Mouse (Mus musculus): Measurements from ENCODE around the gene Spred2. TPM values are rescaled to one million over a fixed set of nuclear protein-coding genes. Genes with fewer than 3 reads are reported as not detected.

Spred2 gene
- polyA plus RNA-seq, 1 experiment from 2014 or later, result 7.3 TPM

- Histone ChIP-seq H3K27ac (no peak overlapping the region), H3K4me3 (no peak overlapping the region), H3K27me3 (ENCODE audit: poor library complexity, severe bottlenecking) (no peaks in the 10 kb centered on the region), H3K4me1 (peaks cover 40% of the 10 kb centered on the region), H3K9me3 (no peaks in the 10 kb centered on the region), H3K36me3 (replicated peaks) (no peaks in the 10 kb centered on the region; the same call in 1 of the 2 replicates)
- WGBS, result 82% methylated on average over 14 of the region's 15 CpGs
- DNase-seq (ENCODE audit: extremely low spot score, low spot score), result no peak
Measured at GRCm38 (mm10) chr11:19992341-19993281, 68.4 kb downstream of the Spred2 start.

GRCm38 (mm10) chr11:19993753-19994152 is 69.6 kb downstream of the Spred2 start:
- Histone ChIP-seq H3K27me3 (ENCODE audit: poor library complexity, severe bottlenecking) (no peaks in the 10 kb centered on the region), H3K36me3 (replicated peaks) (peaks cover 10% of the 10 kb centered on the region), H3K9me3 (no peaks in the 10 kb centered on the region), H3K4me1 (peaks cover 29% of the 10 kb centered on the region), H3K27ac (no peak overlapping the region), H3K4me3 (no peak overlapping the region)
- WGBS, result 52% methylated on average over 1 of the region's 1 CpGs
- no peak for DNase-seq (ENCODE audit: extremely low spot score, low spot score)

DNA sequence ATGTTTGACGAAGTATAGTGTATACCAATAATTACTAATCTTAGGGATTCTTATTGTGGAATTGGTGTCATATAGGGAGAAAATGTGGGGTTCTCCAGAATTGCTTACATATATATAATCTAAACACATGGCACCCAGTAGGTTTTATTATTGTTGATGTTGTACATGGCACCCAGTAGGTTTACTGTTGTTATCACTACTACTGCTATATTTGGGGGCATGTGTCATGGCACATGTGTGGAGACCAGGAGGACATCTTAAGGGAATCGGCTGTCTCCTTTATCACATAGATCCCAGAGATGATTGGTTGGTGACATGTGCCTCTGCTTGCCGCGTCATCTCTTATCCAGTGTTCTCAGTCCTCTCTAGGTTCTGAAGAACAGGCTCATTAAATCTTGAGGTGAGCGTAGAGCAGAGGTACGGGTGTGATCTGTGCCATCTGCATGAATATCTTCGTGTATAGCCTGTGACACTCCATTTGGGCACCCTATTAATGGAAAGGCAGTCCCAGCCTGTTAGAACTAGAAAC is 70.2 kb downstream of the Spred2 start:
- no peak for DNase-seq (ENCODE audit: extremely low spot score, low spot score)
- no peak overlapping the region for H3K27ac ChIP-seq
- H3K4me3 ChIP-seq, result no peak overlapping the region
- peaks cover 24% of the 10 kb centered on the region for H3K4me1 ChIP-seq
- no peaks in the 10 kb centered on the region for H3K9me3 ChIP-seq
- H3K27me3 ChIP-seq (ENCODE audit: poor library complexity, severe bottlenecking), result no peaks in the 10 kb centered on the region
- whole genome bisulfite sequencing, result 93% methylated on average over 7 of the region's 7 CpGs
- peaks cover 16% of the 10 kb centered on the region for H3K36me3 ChIP-seq (replicated peaks)

DNA sequence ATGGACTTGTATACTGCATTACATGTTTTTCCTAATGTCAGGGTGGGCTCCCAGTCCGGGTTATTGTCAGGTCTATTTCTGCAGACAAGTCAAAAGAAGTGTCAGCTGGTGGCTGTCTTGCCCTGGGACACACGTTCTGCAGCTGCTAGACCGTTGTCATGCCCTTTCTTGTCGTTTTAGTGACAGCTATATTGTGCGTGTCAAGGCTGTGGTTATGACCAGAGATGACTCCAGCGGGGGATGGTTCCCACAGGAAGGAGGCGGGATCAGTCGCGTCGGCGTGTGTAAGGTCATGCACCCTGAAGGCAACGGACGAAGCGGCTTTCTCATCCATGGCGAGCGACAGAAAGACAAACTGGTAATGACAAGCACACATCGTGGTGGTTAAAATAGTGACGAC is 73.8 kb downstream of the Spred2 start:
- Histone ChIP-seq H3K27me3 (ENCODE audit: poor library complexity, severe bottlenecking) (no peaks in the 10 kb centered on the region), H3K27ac (no peak overlapping the region), H3K4me1 (peaks cover 1% of the 10 kb centered on the region), H3K36me3 (replicated peaks) (peaks cover 44% of the 10 kb centered on the region), H3K9me3 (no peaks in the 10 kb centered on the region), H3K4me3 (no peak overlapping the region)
- no peak for DNase-seq (ENCODE audit: extremely low spot score, low spot score)
- 91% methylated on average over 18 of the region's 18 CpGs for WGBS

DNA sequence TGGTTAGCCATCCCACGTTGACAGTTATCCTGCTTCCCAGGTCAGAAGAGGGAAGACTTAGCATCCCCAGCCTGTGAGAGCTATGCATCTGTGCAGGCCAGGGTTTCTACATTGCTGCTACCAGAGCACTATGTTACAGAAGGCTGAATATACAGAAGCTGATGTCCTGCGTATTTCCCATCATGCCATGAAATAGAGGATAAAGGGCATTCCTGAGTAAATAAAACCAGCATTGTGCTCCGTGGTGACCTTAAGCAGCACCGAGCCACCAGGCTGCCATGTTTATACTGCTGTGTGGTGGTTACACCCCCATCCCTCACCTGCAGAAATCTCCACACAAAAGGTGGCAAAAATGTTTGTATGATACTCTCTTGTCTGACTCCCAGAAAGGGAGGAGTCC is 78.7 kb downstream of the Spred2 start:
- no peak overlapping the region for H3K4me3 ChIP-seq
- 91% methylated on average over 4 of the region's 4 CpGs for WGBS
- H3K27ac ChIP-seq, result no peak overlapping the region
- 0 out of 2 replicates have a peak, but pooled peaks cover 2% of the 10 kb centered on the region for H3K4me1 ChIP-seq
- peaks cover 81% of the 10 kb centered on the region for H3K36me3 ChIP-seq (replicated peaks)
- no peak for DNase-seq (ENCODE audit: extremely low spot score, low spot score)
- H3K9me3 ChIP-seq, result no peaks in the 10 kb centered on the region
- no peaks in the 10 kb centered on the region for H3K27me3 ChIP-seq (ENCODE audit: poor library complexity, severe bottlenecking)

DNA sequence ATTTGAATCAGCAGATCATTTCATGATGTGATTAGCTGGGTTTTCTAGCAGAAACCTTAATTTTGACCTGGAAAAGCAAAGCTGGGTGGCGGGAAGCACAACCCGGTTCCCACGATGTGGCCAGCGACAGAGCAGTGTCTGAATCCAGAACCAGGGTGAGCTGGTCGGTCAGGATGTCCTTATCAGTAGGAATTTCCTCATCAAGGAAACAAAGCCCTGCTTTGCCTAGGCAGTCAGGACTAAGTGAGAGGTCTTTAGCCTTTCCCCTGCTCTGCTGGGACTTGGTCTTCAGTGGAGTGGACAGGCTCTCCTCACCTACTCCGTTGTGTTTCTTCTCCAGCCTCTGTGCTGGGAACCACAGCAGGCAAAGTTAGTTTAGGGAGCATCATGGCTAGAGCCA is 83.5 kb downstream of the Spred2 start:
- peaks cover 89% of the 10 kb centered on the region for H3K36me3 ChIP-seq (replicated peaks)
- H3K27me3 ChIP-seq (ENCODE audit: poor library complexity, severe bottlenecking), result no peaks in the 10 kb centered on the region
- no peak for DNase-seq (ENCODE audit: extremely low spot score, low spot score)
- H3K27ac ChIP-seq, result no peak overlapping the region
- no peak overlapping the region for H3K4me3 ChIP-seq
- 0 out of 2 replicates have a peak, but pooled peaks cover 4% of the 10 kb centered on the region for H3K4me1 ChIP-seq
- no peaks in the 10 kb centered on the region for H3K9me3 ChIP-seq
- 85% methylated on average over 6 of the region's 6 CpGs for WGBS

- Histone ChIP-seq H3K9me3 (no peaks in the 10 kb centered on the region), H3K27ac (no peak overlapping the region), H3K36me3 (replicated peaks) (peaks cover 97% of the 10 kb centered on the region), H3K27me3 (ENCODE audit: poor library complexity, severe bottlenecking) (no peaks in the 10 kb centered on the region), H3K4me3 (no peak overlapping the region), H3K4me1 (0 out of 2 replicates have a peak, but pooled peaks cover 4% of the 10 kb centered on the region)
- 91% methylated on average over 16 of the region's 16 CpGs for WGBS
- DNase-seq (ENCODE audit: extremely low spot score, low spot score), result no peak
Measured at GRCm38 (mm10) chr11:20011210-20011978, 87.2 kb downstream of the Spred2 start.

- DNase-seq (ENCODE audit: extremely low spot score, low spot score), result no peak
- Histone ChIP-seq H3K4me3 (no peak overlapping the region), H3K4me1 (no peaks in the 10 kb centered on the region), H3K27me3 (ENCODE audit: poor library complexity, severe bottlenecking) (no peaks in the 10 kb centered on the region), H3K9me3 (peaks cover 5% of the 10 kb centered on the region; the same call in 1 of the 2 replicates), H3K27ac (no peak overlapping the region), H3K36me3 (replicated peaks) (peaks cover 97% of the 10 kb centered on the region)
- 92% methylated on average over 3 of the region's 3 CpGs for WGBS
Measured at GRCm38 (mm10) chr11:20013366-20013765, 89.2 kb downstream of the Spred2 start.

DNA sequence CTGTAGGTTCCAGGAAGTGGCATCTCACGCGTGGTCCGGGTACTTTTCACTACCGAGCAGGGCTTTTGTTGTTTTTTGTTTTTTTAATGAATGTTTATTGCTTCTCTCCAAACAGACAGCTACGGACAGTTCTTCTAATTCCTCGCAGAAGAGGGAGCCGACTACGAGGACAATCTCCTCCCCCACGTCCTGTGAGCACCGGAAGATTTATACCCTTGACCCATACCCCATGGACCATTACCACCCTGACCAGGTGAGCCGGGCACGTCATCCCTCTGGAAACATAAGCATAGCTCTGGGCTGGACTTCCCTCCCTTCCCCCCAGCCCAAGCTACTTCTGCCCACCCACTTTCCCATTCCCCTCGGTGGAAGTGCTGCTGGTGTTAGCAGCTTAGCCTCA is 93.8 kb downstream of the Spred2 start:
- no peak overlapping the region for H3K27ac ChIP-seq
- H3K27me3 ChIP-seq (ENCODE audit: poor library complexity, severe bottlenecking), result no peaks in the 10 kb centered on the region
- H3K4me1 ChIP-seq, result no peaks in the 10 kb centered on the region
- H3K9me3 ChIP-seq, result peaks cover 38% of the 10 kb centered on the region
- DNase-seq (ENCODE audit: extremely low spot score, low spot score), result no peak
- peaks cover 96% of the 10 kb centered on the region for H3K36me3 ChIP-seq (replicated peaks)
- no peak overlapping the region for H3K4me3 ChIP-seq
- WGBS, result 96% methylated on average over 13 of the region's 13 CpGs

DNA sequence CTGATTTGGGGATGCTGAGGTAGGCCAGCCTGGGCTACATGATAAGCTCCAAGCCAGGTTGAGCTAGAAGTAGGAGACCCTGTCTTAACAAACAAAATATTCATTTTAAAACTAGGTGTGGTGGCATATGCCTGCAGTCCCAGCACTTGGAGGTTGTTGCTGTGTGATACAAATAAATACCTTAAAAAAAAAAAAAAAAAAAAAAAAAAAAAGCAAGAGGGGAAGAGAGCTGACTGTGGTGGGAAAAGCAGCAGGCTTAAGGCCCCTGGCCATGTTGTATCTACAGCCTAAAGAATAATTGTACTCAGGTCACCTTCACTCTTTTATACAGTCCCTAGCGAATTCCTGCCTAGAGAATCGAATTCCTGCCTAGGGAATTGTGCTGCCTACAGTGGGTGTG is 94.7 kb downstream of the Spred2 start:
- Histone ChIP-seq H3K27me3 (ENCODE audit: poor library complexity, severe bottlenecking) (no peaks in the 10 kb centered on the region), H3K4me1 (no peaks in the 10 kb centered on the region), H3K9me3 (peaks cover 38% of the 10 kb centered on the region), H3K4me3 (no peak overlapping the region), H3K27ac (no peak overlapping the region), H3K36me3 (replicated peaks) (peaks cover 92% of the 10 kb centered on the region)
- no peak for DNase-seq (ENCODE audit: extremely low spot score, low spot score)
- WGBS, result 93% methylated on average over 2 of the region's 2 CpGs

DNA sequence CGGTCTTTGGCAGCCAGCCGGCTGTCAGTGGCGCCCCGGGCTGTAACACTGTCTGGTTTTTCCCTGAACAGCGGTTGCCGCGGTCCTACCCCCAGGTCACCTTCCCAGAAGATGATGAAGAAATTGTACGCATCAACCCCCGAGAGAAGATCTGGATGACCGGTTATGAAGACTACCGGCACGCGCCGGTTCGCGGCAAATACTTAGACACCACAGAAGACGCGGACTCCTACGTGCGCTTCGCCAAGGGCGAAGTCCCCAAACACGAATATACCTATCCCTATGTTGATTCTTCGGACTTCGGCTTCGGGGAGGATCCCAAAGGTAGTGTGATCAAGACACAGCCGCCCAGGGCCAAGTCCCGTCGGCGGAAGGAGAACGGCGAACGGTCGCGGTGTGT is 96.5 kb downstream of the Spred2 start:
- no peaks in the 10 kb centered on the region for H3K27me3 ChIP-seq (ENCODE audit: poor library complexity, severe bottlenecking)
- peaks cover 38% of the 10 kb centered on the region for H3K9me3 ChIP-seq
- 98% methylated on average over 35 of the region's 35 CpGs for WGBS
- H3K4me3 ChIP-seq, result no peak overlapping the region
- H3K36me3 ChIP-seq (replicated peaks), result peaks cover 94% of the 10 kb centered on the region
- H3K27ac ChIP-seq, result no peak overlapping the region
- no peak for DNase-seq (ENCODE audit: extremely low spot score, low spot score)
- H3K4me1 ChIP-seq, result peaks cover 1% of the 10 kb centered on the region; the same call in 1 of the 2 replicates

- H3K4me1 ChIP-seq, result peaks cover 5% of the 10 kb centered on the region; the same call in 1 of the 2 replicates
- H3K27ac ChIP-seq, result no peak overlapping the region
- no peak overlapping the region for H3K4me3 ChIP-seq
- peaks cover 38% of the 10 kb centered on the region for H3K9me3 ChIP-seq
- no peak for DNase-seq (ENCODE audit: extremely low spot score, low spot score)
- 89% methylated on average over 2 of the region's 2 CpGs for WGBS
- no peaks in the 10 kb centered on the region for H3K27me3 ChIP-seq (ENCODE audit: poor library complexity, severe bottlenecking)
- H3K36me3 ChIP-seq (replicated peaks), result peaks cover 88% of the 10 kb centered on the region
Measured at GRCm38 (mm10) chr11:20022462-20022861, 98.3 kb downstream of the Spred2 start.
